Mouse (Mus musculus) adrenal gland, postnatal 0 days (tissue): Measurements from ENCODE around the gene Acd. TPM values are rescaled to one million over a fixed set of nuclear protein-coding genes. Genes with fewer than 3 reads are reported as not detected.

Experiments used
- polyA plus RNA-seq: library from polyadenylated mRNA; unstranded; fragments of >200 nt; fragmentation: Nextera tagmentation; extraction: Ambion mirVana; gene quantifications from 2 replicates; pipeline ENCODE4 v1.2.1, GENCODE M21; 2015

The Acd gene
- 29.3 and 36.4 TPM in 2 replicates for polyA plus RNA-seq

GRCm38 (mm10) chr8:105700966-105701824 lies at the start of gene Acd, which contains the start of gene Pard6a:
TSS of gene Acd (minus strand) at chr8:105701102.
TSS of gene Pard6a (plus strand) at chr8:105701148.

GRCm38 (mm10) chr8:105707498-105708403 lies 6.8 kb upstream of the Acd start, which contains the start of the genes 4933405L10Rik and Enkd1:
TSS of gene 4933405L10Rik (plus strand) at chr8:105707655.
TSS of gene Enkd1 (minus strand) at chr8:105708210.

GRCm38 (mm10) chr8:105685796-105686308 lies 15.1 kb downstream of the Acd start, which contains the start of gene Carmil2:
TSS of gene Carmil2 (plus strand) at chr8:105686274.

Other genes with a start within 250 kb of the Acd start
- 223 and 469 TPM in 2 replicates for gene Tppp3, start 229.6 kb downstream of the Acd start, polyA plus RNA-seq
- gene Zdhhc1, start 204.2 kb downstream of the Acd start, polyA plus RNA-seq: 23.7 and 25.9 TPM in 2 replicates
- 2.4 and 3.1 TPM in 2 replicates for gene Hsd11b2, start 182.3 kb downstream of the Acd start, polyA plus RNA-seq
- 91.9 and 92.7 TPM in 2 replicates for gene Atp6v0d1, start 135.1 kb downstream of the Acd start, polyA plus RNA-seq
- gene Ripor1, start 95.8 kb downstream of the Acd start, polyA plus RNA-seq: 18.0 and 19.1 TPM in 2 replicates
- gene Ctcf, start 64.5 kb downstream of the Acd start, polyA plus RNA-seq: 43.0 and 59.4 TPM in 2 replicates
- gene Agrp, start 63.7 kb downstream of the Acd start, polyA plus RNA-seq: 2.8 and 3.9 TPM in 2 replicates
- gene Carmil2, start 14.8 kb downstream of the Acd start, polyA plus RNA-seq: 2.6 and 5.1 TPM in 2 replicates
- 18.6 and 19.0 TPM in 2 replicates for gene Pard6a, start within 50 bp of the Acd start, polyA plus RNA-seq
- 0.12 TPM in 1 of 2 replicates, not detected in the other for gene 4933405L10Rik, start 6.6 kb upstream of the Acd start, polyA plus RNA-seq
- 7.5 and 8.4 TPM in 2 replicates for gene Enkd1, start 7.1 kb upstream of the Acd start, polyA plus RNA-seq
- 8.5 and 9.6 TPM in 2 replicates for gene Gfod2, start 57.6 kb upstream of the Acd start, polyA plus RNA-seq
- 6.8 and 10.9 TPM in 2 replicates for gene Ranbp10, start 126.2 kb upstream of the Acd start, polyA plus RNA-seq
- not detected in 2 replicates for gene Tsnaxip1, start 126.6 kb upstream of the Acd start, polyA plus RNA-seq
- gene Cenpt, start 152.2 kb upstream of the Acd start, polyA plus RNA-seq: 16.6 and 19.3 TPM in 2 replicates
- gene Thap11, start 154.0 kb upstream of the Acd start, polyA plus RNA-seq: 51.8 and 59.6 TPM in 2 replicates
- gene Nutf2, start 159.5 kb upstream of the Acd start, polyA plus RNA-seq: 101 and 117 TPM in 2 replicates
- 15.2 and 20.9 TPM in 2 replicates for gene Edc4, start 179.8 kb upstream of the Acd start, polyA plus RNA-seq
- gene Nrn1l, start 192.5 kb upstream of the Acd start, polyA plus RNA-seq: 0.32 and 1.0 TPM in 2 replicates
- 20.7 and 26.6 TPM in 2 replicates for gene Pskh1, start 199.3 kb upstream of the Acd start, polyA plus RNA-seq
- 0.88 and 1.1 TPM in 2 replicates for gene Ctrl, start 232.8 kb upstream of the Acd start, polyA plus RNA-seq
- gene Psmb10, start 237.3 kb upstream of the Acd start, polyA plus RNA-seq: 96.9 and 99.9 TPM in 2 replicates
- 6.5 and 7.3 TPM in 2 replicates for gene Lcat, start 242.3 kb upstream of the Acd start, polyA plus RNA-seq